Mouse (Mus musculus): Measurements from ENCODE around the gene Pakap. TPM values are rescaled to one million over a fixed set of nuclear protein-coding genes. Genes with fewer than 3 reads are reported as not detected.
A peak's percentile ranks its signal among the peaks of the same experiment; 100 is the strongest.

The Pakap gene
- total RNA-seq (2021) = 10 to 100 TPM; 15.2 to 16.5 TPM
- long read RNA-seq, experiment 1, partial matches to known transcripts = 0 of 1 reads
- long read RNA-seq, experiment 1, other reads (novel, unspliced or antisense) = 1 of 1 reads
- long read RNA-seq, experiment 2, partial matches to known transcripts = 0 of 1 reads
- long read RNA-seq, experiment 2, other reads (novel, unspliced or antisense) = 1 of 1 reads

DNA sequence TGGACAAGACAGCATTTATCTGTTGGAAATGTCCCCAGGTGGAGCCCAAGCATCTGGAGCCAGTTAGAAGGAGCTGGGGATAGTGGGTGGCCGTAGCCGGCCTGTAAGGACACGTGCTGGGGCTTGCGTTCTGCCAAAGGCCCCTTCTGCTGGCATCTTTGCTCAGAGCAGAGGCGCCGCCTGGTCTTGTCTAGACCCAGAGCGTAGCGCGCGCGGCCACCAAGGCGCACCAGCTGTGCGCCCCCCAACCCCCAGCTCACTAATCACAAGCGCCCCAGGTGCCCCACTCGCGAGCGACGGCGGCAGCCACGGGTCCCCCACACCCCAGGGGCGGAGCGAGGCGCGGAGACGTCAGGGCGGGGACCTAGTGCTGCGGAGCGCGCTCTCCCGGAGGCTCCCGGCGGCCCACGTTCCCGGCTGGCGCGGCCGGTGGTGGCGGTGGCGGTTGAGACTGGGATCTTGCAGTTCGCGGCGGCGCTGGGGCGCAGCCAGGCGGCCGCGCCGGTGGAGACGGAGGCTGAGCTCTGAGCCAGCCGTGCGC, at the start of gene Pakap:
Gene Pakap (plus strand): TSS at position 514 of the 541 bp plus-strand sequence.
- peak; percentile 69 for DNase-seq

DNA sequence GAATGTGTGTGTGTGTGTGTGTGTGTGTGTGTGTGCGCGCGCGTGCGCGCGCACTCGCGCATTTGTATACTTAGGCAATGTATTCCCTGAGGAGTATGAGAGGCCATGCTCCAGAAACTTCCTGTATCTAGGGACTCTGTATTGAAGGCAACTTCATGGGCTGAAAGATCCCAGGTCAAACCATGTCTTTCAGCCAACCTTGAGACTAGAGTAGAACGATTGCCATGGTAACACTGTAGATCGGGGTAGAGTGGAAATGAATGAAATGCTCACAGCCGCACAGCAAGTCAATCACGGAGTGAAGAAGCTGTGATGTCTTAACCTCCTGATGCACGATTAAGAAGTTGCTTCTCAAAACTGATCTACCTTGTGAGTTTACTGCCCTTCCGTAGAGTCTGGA, 44.5 kb upstream of the Pakap start:
- DNase-seq = no peak

DNA sequence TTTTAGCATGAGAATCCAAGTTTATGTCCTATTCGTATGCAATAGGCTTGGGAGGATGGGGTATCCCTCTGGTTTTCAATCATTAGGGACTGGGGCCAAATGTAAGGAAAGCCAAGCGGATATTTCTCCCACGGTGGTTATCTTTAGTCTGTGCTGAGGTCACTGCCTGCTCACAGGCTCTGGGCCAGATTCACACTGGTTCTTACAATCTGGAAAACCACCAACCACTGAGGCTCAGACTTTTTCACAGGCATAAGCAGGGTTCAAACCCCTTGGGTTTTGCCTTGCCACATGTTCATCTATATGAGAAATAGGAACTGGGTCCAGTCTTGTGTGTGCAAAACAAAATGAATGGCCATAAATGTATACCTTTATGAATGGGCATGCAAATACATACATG, 43.5 kb upstream of the Pakap start:
- DNase-seq = no peak

DNA sequence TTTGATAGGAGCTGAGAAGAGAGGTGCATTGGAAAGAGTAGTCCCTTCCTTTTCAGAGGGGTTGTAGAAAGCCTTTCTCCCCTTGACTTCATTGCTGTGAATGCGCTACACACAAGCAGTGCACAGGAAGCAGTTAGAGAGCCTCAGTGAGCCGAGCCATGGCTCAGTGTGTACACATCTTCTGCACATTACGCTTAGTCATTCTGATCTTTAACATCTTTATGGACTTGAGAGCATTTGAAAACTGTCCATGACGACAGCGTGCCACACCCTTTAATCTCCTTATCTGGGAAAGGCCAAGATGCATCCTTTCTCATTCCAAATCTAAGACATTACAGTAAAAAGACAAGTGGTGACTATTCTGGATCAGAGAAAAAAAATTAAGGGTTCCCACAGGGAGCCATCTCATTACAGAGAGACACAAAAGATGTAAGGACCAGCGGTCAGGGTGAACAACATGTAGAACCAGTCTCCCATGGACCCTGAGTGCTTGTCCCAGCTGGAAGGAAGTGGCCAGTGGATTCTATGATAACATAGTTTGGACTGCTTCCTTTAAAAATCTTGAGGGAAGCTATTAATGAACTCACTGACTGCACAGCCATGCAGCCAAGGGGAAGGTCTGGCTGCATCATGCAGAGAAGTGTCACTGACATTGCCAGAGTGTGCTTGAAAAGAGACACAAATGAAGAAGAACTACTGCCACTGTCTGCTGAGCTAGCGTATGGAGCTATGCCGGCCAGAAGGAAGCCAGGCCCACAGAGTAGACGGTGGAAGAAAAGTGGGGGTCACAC, 42.6 kb upstream of the Pakap start:
- no peak for DNase-seq

DNA sequence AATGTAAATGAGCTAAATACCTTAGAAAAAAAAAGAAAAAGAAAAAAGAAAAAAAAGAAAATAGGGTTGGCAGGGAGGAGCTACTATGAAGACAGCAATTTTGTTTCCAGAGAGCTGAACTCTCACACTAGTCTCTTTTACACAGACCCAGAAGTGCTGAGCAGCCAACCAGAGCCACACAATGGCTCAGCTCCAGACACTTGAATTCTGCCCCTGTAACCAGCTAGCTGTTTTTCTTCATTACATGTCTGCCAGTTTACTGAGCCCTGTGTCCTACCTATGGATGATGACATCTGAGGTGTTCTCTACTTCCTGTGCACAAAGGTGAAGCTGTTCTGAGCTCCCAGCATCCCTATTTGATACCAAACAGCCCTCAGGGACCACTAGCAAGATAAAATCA, 39.7 kb upstream of the Pakap start:
- no peak for DNase-seq

DNA sequence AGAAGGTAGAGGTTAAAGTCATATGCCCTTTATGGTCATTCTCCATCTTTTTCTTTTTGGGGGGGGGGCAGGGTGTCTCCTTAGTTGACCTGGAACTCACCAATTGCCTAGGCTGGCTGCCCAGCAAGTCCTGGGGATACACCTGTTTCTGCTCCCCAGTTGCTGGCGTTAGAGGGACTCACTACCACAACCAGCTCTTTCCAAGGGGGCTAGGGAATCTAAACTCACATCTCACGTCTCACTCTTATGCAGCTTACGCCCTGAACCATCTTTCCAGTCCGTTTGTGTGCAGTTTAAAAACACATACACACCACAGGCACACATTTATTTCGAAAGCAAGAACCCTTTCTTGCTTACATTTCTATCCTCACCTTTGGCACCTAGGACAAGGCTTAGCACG, 34.3 kb upstream of the Pakap start:
- DNase-seq = no peak

DNA sequence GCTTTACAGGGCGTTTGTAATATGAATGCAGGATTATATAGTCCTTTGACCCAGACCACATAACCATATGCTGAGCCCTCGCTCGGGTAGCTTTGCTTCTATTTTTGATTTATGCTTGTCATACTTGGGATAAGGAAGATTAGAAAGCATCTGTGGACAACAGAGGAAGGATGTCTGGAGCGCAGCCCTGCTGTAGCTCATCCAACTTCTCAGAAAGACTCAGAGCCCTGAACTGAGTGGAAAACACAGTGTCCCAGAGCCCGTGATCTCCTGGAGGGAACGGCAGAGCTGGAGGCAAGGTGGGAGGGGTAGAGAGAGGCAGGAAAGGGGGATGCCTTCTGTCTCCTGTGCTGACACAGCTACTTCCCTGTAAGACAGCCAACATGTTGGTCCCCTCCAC, 33.7 kb upstream of the Pakap start:
- no peak for DNase-seq

DNA sequence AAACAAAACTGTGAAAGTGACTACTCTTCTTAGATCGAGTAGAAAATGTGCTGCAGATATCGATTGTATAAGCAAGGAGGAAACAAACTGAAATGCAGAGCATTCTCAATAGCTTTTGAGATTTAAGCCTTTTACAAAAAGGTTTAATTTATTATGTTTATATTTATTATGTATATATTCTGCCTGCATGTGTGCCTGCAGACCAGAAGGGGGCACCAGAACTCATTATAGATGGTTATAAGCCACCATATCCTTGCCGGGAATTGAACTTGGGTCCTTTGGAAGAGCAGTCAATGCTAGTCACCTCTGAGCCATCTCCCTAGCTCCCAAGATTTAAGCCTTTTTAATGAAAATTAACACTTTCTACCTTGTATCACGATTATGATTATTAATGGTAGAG, 32.9 kb upstream of the Pakap start:
- DNase-seq = no peak

DNA sequence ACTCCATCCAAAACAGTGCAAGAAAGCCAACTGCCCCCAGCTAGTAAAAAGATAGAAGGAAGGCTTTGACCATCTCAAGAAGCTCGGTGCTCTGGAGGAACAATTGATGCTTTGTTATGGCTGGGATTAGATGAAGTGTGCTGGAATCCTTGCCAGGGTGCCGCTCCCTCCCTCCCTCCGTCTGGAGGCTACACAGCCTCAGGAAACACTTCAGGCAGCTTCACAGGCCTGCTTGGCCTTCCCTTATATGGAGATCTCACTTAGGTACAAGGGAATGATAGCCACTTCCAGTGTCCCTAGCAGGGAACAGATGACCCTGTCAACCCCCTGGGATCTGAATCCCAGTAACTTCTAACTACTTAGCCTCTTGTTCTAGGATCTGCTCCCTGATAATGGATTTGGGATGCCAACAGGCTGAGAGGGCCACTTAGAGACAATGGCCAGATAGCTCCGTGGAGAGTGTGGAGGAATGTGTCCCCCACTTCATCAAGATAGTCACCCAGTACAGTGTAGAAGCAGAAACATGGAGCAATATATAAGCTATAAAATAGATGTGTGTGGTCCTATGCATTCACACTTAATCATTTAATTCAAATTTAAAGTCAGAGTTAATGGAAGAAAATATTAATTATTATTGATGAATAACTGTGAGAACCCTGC, 29.8 kb upstream of the Pakap start:
- no peak for DNase-seq

DNA sequence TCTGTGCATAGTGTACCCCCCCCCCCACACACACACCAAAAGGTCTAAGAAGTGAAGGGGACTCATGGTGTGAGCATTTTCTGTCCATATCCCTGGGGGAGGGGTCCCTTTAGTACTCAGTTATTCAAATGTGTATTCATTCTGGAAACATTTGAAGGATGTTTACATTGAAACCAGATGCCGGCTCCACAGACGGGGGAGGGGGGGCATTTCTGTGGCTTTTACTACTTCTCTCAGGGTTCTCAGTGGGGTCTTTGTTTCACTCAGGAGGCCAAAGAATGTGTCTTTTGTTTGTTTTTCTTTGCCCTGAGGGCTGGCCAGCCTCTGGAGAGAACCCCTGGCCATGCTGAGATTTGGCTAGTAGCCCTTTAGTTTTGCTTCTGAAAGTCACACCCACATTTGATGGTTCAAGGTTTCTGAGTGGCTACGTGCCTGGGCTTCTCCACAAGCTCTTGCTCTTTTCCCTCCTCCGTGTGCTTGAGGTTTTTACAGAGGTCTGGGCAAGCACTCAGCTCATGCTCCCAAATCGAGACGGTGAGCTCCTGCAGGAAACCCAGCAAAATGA, 24.2 kb upstream of the Pakap start:
- no peak for DNase-seq

DNA sequence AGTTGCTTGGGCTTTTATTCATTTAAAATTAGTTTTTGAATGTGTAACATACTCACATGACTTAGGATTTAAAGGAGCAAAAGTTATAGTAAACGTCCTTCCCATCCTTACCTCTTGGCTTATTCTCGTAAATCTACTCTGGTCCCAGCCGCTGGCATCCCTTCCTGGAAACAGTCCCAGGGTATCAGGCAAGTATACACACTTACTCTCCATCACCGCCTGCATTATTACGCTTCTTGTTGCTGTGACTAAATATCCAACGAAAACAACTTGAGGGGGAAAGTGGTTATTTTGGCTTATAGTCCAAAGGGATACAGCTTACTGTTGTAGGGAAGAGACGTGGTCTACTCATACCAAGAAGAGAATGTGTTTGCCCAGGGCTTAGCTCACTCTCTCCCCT, 20.2 kb upstream of the Pakap start:
- DNase-seq = no peak

DNA sequence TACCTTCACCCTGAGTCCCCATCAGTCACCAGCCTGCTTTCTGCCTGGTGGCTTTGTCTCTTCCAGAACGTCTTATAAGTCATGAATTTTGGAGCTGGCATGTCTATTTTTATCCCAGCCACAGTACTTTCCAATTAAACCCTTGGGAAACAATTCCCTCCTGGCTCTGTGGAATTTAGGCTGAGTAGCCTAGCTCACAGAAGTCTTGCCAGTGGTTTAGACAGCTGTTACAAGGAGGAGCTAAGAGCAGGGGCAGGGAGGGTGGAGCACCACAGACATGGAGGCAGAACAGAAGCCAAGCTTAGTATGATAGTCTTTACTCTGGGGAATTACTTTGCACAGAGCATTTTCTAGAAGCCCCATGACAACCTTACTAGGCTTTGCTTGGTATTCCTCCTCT, 17.8 kb upstream of the Pakap start:
- no peak for DNase-seq

DNA sequence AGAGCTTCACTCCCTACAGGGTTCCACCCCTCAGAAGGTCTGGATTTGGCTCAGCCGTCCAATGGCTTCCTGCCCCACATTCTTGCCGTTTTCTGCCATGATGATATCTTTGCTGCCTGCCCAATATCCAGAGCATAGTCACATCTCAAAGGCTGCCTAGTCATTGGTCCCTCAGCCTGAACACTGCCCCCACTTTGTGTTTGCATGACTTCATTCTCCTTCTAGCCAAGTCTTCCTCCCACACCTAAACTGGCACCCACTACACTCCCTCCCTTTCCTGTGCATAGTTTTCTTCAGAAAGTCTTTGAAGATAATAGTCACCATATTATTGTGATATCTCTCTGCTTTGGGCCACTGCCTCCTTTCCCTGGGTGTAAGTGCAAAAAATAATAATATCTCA, 10.9 kb upstream of the Pakap start:
- DNase-seq = no peak

DNA sequence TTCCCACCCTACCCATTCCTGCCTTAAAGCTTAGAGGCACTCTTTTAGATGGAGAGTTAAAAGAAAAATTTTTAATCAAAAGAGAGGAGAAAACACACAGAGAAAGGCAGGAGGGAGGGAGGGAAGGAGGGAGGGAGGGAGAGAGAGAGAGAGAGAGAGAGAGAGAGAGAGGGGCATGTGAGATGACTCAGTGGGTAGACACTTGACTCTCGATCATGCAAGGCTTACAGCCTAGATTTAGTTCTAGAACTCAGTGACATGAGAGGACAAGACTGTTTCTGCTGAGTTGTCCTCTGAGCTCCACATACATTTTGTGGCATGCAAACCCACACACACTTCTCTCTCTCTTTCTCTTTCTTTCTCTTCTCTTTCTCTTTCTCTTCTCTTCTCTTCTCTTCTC, 8.5 kb upstream of the Pakap start:
- no peak for DNase-seq

DNA sequence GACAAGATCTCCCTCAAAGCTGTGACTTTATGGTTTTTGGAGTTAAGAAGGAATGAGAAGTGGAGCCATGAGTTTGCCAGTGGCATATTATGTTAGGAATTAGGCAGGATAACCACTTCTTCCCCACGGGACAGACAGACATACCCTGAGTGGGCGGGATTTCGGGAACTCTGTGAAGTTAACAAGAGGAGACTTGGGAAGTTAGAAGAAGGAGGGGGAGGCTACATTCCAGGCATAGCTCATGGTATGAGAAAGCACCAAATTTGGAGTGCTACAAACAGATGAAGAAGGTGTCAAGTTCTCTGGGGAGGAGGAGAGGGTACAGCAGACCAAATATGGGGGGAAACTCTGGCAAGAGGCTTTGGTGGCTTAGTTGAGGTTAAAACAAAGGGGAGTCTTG, 8.0 kb upstream of the Pakap start:
- no peak for DNase-seq

DNA sequence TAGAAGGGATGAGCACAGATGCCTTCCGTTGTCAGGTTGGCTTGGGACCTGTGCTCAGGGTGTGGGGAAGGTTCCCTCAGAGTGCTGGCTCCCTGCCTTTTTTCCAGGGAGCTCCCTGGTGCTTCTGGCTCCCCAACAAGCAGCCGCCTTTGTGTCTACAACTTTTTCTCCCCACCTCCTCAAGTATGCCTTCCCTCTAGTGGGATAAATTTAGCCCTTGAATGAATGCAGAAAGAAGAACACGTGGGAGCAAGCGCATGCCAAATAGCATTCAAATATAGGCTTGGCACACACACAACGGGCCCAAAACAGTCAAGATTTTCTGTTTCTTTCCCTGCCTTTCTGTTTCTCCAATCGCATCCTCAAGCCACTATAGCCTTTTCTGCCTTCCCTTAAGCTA, 6.9 kb upstream of the Pakap start:
- peak; percentile 20 for DNase-seq

DNA sequence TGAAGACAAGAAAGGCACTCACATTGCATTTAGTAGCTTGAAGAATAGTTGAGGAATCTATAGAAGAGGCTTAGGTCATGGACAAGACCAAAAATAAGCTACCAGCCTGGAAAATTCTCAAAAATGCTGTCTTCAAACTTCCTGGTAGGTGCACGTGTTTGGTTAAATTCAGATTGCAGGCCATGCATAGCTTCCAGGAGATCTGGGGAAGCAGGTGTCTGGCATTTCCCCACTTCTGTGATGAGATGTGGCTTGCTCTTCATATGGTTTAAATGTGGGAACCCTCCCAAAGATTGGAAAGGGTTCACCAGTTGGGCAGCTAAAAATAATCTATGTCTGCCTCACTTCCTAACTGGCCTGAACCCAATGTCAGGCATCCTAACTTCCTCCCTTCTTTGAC, 2.7 kb upstream of the Pakap start:
- no peak for DNase-seq

DNA sequence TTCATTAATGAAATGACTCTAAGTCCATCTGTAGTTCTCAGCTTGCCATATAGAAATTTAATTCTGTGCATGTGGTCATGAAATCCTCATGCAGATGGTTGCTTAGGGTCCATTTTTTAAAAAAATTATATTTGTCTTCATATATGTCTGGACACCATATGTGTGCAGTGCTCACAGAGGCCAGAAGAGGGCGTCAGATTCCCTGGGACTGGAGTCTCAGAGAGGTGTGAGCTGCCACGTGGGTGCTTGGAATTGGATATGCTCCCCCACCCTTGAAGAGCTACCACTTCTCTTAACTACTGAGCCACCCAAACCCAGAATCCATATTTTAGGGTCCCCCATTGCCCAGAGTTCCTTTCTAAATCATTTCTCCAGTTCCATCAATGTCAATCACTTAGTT, 2.2 kb upstream of the Pakap start:
- no peak for DNase-seq

DNA sequence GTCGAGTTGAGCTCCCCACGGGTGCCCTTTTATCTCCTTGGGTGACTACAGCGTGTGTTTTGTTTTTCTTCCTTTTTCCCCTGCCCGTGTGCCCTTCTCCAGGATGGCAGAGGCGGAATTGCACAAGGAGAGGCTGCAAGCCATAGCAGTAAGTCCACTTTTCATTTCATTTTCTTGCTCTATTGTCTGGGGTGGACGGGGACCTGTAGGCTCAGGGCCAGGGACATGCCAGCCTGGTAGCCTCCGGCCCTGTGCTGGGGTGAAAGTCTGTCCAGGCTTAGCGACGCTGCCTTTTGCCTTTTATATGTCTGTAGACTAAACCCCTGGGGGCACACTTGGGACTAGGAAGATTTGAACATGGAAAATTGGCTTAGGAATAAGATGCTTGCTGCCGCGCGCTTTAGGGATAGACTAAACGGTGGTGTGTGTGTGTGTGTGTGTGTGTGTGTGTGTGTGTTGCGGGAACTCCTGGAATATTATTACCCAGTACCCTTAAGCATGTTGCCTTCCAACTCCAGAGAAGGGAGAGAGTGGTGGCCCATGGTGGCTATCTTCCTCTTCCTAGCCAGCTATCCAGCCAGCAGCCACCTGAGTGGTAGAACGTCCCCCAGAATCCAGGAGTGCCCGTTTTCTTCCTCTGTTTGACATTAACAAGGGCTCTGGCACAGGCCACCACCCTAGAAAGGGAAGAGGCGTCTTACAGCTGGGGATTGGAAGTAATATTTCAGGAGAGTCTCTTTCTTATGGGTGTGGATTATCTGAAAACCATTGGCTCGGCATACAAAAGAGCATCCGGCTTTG, 489 bp downstream of the Pakap start:
- DNase-seq = no peak

DNA sequence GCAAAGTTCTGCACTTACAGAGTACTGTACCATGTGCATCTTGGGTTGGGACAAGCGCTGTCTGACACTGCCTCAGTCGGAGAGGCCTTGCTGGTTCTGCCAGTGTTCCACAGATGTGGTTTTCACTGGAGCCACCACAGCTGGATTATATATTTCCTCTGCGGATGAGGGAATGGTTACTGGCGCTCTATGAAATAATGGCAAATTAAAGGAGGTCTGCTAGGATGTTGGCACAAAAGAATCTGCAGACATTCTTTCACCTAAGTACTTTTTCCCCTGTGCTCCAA, 1.0 kb downstream of the Pakap start:
- DNase-seq = no peak

DNA sequence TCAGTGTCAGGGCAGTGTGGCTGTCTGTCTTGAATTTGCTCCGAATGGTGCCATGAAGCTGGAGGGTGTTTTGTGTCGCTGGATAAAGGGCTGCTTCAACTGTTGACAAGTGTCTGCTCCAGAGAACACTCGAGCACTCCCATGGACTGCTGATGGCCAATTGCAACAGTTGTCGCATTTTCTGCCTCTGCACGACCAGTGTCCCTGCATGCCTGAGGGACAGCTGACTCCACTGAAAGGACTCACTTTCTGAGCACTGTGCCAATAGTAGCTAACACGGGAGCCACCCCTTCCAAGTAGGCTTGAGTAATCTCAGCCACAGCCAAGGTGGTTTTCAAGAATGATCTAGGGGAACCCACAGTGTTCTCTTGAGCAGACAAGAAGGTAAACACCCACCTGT, 1.7 kb downstream of the Pakap start:
- DNase-seq = peak; percentile 14

DNA sequence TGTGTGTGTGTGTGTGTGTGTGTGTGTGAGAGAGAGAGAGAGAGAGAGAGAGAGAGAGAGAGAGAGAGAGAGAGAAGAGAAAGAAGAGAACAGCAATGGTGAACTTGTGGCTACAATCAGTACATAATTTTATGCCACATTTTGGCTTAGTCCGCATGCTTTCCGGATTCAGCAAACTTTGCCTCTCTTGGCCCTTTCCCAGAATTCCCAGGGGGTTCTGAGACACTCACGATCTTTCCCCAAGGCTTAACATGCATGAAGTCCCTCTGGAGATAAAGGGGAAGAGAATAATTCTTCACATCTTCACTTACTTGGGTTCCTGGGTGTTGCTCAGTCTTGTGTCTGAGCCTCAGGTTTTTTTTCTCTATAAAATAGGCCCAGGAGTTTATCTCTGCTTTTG, 2.2 kb downstream of the Pakap start:
- DNase-seq = no peak

DNA sequence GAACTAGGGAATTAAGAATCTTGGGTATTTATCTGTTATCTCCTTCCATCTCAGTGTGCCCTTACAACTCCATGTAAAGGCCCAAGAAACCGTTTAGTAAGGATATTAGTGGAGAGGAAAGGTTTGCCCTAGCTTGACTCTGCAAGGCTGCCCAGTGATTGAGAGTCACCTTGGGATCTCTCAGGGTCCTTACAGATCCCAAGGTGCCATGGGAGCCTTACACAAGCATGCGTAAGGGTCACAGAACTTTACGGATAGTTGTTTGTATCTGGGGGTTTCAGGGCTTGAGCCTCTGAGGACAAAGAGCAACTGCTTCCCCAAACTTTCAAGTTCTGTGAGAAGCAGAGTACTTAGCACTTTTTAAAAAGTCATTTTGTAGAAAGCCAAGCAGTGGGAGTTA, 6.2 kb downstream of the Pakap start:
- no peak for DNase-seq
